In the genomic region with DNA sequence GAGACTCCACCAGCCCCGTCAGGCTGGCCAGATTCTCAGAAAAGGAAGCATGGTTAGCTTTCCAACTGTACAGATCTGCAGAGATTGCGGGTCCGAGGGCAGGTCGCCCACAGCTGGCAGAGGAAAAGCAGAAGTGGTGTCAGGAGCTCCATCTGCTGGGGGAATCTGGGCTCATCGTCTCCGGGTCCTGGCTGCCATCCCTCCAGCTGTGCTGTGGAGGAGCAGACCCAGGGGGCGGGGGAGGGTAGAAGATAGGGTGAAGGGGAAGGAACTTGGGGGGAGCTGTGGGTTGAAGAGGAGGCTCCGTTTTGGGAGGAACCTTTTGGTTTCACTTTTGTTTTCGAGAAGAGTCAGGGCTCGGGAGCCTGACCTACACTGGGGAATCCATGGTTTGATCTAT, we compare ENCODE assay signal across 9 mouse cellular contexts.
DNase-seq lines count a peak whose midpoint lies in the region; ATAC-seq lines count a peak whose summit lies in the region.
"Had no signal": no experiment of that assay in that cellular context is flagged by ENCODE, and none has a peak within 500 bp of the region (broad histone marks: within the 10 kb centered on the region; RNA-seq: fewer than 3 reads in every experiment).

No protein-coding gene starts in this region.

- H3K9ac ChIP-seq in lung, embryonic 16.5 days (ENCODE audit: low read length), result no peak overlapping the region

- no peak overlapping the region for H3K27ac ChIP-seq in brown adipose tissue, adult 24 weeks (replicated peaks; ENCODE audit: low read depth, low read length)
- H3K27ac ChIP-seq in lung, embryonic 16.5 days (ENCODE audit: low read length), result no peak overlapping the region
- H3K27ac ChIP-seq: left cerebral cortex, adult 2 months had no signal

- WGBS in lung, embryonic 16.5 days, result 53% methylated on average over 10 of the region's 10 CpGs

- ATAC-seq in lung, embryonic 16.5 days (ENCODE audit: low read depth), result no peak
- no peak for ATAC-seq in cerebellum, adult (ENCODE audit: insufficient number of reproducible peaks, low FRiP score, low TSS enrichment)

- H3K27me3 ChIP-seq in lung, embryonic 16.5 days (ENCODE audit: control insufficient read depth, insufficient read depth, low read depth, low read length), result no peaks in the 10 kb centered on the region

- 0 out of 2 replicates have a peak overlapping the region, but pooled peaks have one; percentile 8 for H3K4me2 ChIP-seq in lung, embryonic 16.5 days (ENCODE audit: low read depth, low read length)

- no peaks in the 10 kb centered on the region for H3K4me1 ChIP-seq in brown adipose tissue, adult 24 weeks (ENCODE audit: control insufficient read depth, insufficient read depth, insufficient read length, low read length)
- no peaks in the 10 kb centered on the region for H3K4me1 ChIP-seq in lung, embryonic 16.5 days (replicated peaks; ENCODE audit: control insufficient read depth, insufficient read depth, low read length)

- no peaks in the 10 kb centered on the region for H3K9me3 ChIP-seq in lung, embryonic 16.5 days (ENCODE audit: control insufficient read depth, low read length)

- H3K36me3 ChIP-seq in lung, embryonic 16.5 days (ENCODE audit: control insufficient read depth, insufficient read depth, low read length), result no peaks in the 10 kb centered on the region

- peak overlapping the region; percentile 51 for H3K4me3 ChIP-seq in brown adipose tissue, adult 24 weeks (ENCODE audit: insufficient read depth, low read depth, low read length)
- H3K4me3 ChIP-seq in lung, embryonic 16.5 days (ENCODE audit: low read length), result peak overlapping the region; percentile 21; the same call in 1 of the 2 replicates
- H3K4me3 ChIP-seq: left cerebral cortex, adult 2 months had no signal

- DNase-seq in spleen, adult 12 weeks (ENCODE audit: low spot score), result peak; percentile 17
- DNase-seq in spleen, postnatal 4 days (ENCODE audit: low spot score in 2 of 2), result no peak
- DNase-seq in thymus, postnatal 25 days, result peak; percentile 60
- no peak for DNase-seq in frontal cortex, postnatal 10 days (ENCODE audit: low spot score in 2 of 2)
- DNase-seq in kidney, postnatal 14 days, result no peak

Comparison
In these comparisons a context has a peak if more than half of its experiments do, and no peak if none do; other contexts are left out.
1. DNase-seq: peak in spleen, adult 12 weeks (single experiment) and thymus, postnatal 25 days (single experiment); none in spleen, postnatal 4 days (0 of 2), frontal cortex, postnatal 10 days (0 of 2) and kidney, postnatal 14 days (single experiment).